Mouse (Mus musculus) bone marrow macrophage, adult 2 months (primary cell): ENCODE measurements around the gene Slc47a2.

ENCODE experiments used
- CTCF ChIP-seq: IDR thresholded peaks from 2 replicates; pipeline ENCODE4 v1.5.1; 2012; ENCODE audit warnings: low read depth, mild to moderate bottlenecking, low read length, moderate library complexity
- POLR2A ChIP-seq: IDR thresholded peaks from 2 replicates; pipeline ENCODE4 v1.6.1; 2012; ENCODE audit warnings: mild to moderate bottlenecking, low read depth, low read length, borderline replicate concordance

GRCm38 (mm10) chr11:61268626-61269349 is 73.9 kb downstream of the Slc47a2 start:
- no peak for TF ChIP-seq POLR2A
- no peak for TF ChIP-seq CTCF
